Mouse (Mus musculus) left cerebral cortex, postnatal 36 days (tissue): ENCODE measurements around the gene Gm10486. TPM values are rescaled to one million over a fixed set of nuclear protein-coding genes. Genes with fewer than 3 reads are reported as not detected.
"Not testable (repeated sequence)": the region's sequence is repeated elsewhere in the genome, so short reads cannot be mapped to it uniquely, and the experiment has no call there.

Experiments used
- DNase-seq, 2 experiments: peaks; one replicate each; pipeline ENCODE4 v3.0.0; 2021 to 2022; ENCODE audit warnings: low spot score in 2 of 2, mixed read lengths in 1 of 2
- intact Hi-C: fragments of 180-260 bp; cut with DNase I; formaldehyde crosslinking; loops from one replicate; pipeline ENCODE4 v1.15.1; 2025
- total RNA-seq, 2 experiments: library from RNA; stranded (reverse); gene quantifications; 2 replicates each; pipeline ENCODE4 v1.2.3; 2021

Gm10486 gene
- not detected for total RNA-seq

DNA sequence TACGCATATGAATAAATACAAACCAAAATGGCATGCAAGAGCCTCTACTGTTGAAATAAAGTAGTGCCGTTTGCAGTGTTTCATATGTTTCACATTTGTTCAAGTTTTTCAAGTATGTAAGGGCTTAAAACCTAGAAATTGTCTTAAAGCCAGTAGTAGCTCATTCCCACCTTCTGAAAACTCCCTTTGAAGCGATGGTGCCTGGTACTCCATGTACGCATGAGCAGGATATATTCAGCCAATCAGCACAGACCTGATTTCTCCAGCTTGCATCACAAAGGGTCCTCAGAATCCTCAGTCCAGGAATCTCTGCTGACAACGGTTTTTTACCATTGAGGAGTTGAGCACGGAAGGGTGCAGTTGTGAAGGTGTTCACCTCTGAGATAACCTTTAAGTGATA is at the start of gene Gm10486:
TSS of gene Gm10486 (plus strand) at position 301 of the 400 bp plus-strand sequence.
- DNase-seq, intact Hi-C loops: not testable (repeated sequence)
